Mouse (Mus musculus) lung, postnatal 4 days (tissue): ENCODE data around the gene Derl2.

Experiments used
- DNase-seq, 2 experiments: peaks; one replicate each; pipeline ENCODE4 v3.0.0; 2021

Gene Derl2

DNA sequence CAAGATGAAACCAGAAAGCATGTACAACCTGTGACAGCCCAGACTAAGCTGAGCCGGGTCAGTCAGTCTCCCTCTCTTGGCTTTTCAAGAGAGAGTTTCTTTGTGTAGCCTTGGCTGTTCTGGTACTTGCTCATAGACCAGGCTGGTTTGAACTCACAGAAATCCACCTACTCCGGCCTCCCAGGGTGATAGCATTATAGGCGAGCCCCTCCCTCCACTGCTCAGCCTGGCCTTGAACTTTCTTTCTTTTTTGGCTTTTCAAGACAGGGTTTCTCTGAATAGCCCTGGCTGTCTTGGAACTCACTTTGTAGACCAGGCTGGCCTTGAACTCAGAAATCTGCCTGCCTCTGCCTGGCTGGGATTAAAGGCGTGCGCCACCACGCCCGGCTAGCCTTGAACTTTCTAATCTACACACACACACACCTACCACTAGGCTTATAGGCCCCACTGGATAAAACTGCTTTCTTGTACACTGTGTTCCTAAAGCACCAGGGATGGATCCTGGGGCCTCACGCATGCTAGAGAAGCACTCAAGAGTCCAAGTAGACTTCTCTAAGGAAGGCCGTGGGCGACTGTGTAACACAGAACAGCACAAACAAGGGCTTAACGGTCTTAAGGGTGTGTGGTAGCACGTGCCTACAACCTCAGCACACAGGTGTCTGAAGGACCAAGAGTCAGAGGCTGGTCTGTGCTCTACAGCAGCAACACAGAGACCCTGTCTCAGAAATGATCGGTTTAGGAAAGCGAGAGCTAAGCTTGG, 38.7 kb downstream of the Derl2 start:
- no peak for DNase-seq

DNA sequence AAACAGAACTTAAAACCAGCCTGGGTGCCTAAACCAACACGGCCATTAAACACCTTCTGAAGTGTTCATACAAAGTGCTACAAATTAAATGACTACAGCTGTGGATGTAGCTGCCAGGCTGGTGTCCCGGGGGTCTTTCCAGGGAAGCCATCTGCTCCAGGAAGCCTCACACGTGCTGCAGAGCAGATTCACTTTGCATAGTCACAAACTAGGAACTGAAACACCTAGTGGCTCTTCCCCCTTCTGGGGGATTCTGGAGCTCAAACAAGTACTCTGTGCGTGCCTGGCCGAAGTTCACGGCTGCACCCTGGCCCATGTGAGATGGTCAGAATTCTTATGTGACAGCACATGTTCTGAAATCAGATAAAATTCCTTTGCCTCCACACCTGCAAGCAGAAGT, 39.4 kb downstream of the Derl2 start:
- no peak for DNase-seq

DNA sequence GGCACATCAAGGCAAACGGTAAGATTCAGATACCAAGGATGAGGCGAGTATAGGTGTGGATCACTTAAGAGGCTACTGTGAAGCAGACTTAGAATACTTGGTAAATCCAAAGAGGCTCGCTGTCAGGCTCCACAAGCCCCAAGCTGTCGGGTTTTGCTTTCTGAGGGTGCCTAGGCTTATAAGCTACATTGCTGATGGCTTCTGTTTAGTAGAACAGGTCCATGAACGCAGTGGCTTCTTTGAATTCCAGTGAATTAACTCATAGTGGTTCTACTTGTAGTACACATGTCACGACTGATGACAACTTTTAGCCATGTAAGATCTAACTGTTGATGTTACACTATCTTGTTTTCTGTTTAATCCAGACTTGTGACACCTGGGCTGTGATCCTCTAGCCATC, 42.3 kb downstream of the Derl2 start:
- no peak for DNase-seq

DNA sequence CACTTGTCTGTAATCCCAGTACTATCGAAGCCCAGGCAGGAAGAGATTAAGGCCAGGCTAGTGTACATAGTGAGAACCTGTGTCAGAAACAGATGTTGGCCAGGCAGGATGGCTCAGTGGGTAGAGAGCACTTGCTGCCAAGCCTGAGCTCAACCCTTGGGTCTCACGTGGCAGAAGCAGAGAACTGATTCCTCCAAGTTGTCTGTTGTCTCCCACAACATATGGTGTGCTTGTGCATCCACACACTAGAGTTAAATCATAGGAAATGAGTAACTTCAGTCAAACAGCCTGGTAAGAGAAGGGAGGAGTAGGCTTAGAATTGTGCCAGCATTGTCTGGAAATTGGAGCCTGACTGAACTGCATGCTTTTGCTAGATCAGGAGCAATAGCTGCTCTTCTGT, 44.4 kb downstream of the Derl2 start:
- no peak for DNase-seq

DNA sequence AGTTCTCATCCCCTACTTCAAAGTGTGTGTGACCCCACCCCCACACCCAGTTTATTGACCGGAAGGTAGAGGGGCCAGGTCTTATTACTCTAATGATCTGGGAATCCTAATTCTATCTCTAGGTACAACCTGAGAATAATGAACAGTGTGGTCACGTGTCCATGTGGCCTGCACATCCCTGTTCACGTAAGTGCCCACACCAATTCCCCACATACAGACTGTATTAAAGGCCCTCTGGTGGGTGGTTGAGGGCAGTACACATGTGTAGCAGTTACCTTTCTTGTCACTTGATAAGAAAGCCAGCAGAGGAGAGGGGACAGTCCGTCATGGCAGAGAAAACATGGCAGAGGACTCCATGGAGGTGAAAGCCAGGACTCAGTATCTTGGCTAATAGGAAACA, 45.7 kb downstream of the Derl2 start:
- no peak for DNase-seq

DNA sequence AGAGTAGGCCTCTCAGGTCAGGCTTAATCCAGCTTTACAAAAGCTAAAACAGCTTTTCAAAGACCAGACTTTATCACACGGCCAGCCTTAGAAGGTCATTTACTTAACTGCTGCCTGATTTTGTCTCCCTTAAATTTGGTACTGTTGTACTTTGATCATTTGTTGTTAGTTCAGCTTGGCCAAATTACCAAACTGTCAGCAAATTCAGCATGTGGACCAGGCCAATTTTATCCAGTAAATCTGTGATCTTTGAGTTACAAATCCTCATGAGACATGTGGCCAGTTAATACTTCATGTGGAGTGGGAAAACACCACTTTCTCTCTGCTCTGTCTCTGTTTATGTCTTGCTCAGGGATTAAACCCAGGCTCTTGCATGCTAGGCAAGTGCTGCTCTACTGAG, 47.1 kb downstream of the Derl2 start:
- no peak for DNase-seq

DNA sequence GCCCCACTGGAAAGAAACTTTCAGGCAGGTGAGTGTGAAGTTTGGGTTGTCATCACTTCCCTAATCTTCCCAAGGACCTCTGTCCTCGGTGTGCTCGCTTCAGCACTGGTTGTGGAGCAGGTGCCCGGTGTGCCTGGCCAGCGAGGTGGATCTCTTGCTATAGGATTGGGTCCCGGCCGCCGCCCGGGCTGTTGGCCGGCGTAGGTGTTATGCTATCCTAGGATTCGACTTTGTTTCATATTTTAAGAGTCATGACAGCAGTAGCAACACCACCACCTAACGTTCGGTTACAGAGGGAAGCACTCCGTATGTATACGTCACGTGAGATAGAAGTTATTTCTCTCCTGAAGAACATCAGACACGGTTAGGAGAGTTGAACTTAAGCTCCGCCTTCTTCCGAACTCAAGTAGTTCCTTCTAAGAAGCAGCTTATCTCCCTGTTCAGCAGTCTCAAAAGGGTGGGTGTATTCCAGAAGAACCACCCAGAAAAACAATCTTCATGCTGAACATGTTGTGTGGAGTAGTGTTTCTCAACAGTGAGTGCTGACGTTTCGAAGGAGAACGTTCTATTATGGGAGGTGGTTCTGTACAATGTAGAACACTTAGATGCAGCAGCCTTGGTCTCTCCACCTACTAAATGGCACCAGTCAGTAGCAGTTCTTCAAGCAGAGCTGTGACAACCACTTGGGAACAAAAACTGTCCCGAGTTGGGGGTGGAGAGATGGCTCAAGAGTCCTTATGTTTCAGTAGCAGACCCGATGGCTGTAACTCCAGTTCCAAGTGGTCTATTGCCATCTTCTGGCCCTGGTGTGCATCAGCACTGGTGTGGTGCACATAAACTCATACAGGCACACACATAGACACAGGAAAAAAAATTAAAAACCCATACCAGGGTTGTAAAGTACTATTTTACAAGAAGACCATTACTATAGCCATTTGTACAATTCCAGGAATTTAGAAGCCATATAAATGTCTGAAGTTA, 48.8 kb downstream of the Derl2 start:
- DNase-seq, result peak in 1 of 2 experiments; percentile 6

DNA sequence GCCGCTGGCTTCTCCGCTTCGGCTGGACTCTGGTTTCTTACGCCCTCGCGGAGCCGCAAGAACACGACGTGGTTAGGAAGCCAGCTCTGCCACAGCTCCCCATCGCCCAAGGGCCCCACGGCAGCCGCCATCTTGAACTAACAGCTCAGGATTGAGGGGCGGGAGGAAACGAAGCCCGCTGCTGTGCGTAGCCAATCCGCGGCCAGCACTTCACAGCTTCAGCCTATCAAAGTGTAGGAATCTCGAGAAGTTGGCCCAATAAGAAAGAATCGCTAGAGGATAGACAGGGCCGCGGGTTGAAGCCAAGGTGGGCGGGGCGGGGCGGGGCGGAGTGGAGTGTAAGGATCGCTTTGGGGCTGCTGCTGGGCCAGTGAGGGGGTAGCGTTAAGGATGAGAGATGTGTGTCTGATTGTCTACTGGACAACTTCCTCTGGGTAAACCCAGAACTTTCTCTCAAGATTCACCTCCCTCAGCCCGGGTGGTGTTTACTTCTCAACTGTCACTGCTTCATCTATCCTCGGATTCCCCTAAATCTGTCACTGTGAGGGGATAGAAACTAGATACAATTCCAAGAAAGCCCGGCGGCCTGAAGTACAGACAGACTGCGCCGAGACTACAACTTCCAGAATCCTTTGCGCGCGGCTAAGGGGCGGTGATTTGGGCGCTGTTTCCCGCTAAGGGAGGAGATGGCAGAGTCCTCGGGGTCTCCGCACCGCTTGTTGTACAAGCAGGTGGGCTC, 49.7 kb downstream of the Derl2 start, which contains the start of the genes Nup88 and Rpain:
Gene Nup88, minus strand, starts transcription at position 153 of the 739 bp plus-strand sequence.
Gene Rpain, plus strand, starts transcription at position 393 of the 739 bp plus-strand sequence.
- peak; percentile 95 to 97 for DNase-seq

DNA sequence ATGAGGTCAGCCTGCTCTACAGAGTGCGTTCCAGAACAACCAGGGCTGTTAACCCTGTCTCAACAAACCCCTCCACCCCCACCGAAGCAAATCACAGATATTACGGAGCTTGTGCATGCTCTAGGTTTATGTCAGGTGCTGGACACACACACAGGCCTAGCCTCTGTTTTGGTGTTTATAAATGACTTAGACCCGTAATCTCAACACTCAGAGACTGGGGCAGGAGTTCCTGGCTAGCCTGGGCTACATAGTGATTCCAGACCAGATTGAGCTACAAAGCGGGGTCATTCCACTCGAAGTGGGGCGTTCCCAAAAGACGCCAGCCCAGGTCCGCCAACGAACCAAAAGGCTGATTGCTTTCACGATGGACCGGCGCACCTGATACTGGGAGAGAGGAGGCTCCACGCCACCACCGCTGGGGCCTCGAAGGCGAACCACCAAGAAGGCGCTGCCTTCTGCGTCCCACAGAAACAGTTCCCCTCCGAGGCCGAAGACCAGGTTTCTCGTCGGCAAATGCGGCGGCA, 50.3 kb downstream of the Derl2 start:
- no peak for DNase-seq

DNA sequence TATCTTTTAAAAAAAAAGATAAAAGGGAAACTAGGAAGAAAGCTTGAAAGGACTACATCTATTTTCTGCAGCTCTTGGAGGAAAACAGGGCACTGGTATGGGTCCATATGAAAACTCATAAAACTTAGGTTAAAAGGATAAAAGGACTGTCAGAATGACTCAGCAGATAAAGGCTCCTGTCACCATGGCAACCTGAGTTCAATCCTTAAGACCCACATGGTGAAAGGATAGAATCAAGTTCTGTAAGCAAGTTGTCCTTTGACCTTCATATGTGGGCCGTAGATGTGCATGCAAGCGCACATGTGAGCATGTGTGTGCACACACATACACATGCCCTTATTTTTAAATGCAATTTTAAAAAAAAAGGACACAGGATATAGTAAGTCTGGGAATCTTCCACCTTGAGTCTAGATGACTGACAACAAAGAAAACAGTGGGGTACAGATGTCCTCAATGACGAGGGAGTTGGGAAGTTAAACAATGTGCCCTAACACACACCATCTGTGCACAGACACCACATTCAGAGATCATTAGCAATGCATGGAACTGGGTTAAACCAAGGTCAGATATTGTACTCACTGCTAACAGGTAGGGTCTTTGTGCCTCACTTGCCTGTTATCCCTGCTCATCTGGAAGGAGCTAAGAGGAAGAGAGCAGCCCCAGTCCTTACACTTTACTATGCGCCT, 55.3 kb downstream of the Derl2 start:
- DNase-seq, result no peak

DNA sequence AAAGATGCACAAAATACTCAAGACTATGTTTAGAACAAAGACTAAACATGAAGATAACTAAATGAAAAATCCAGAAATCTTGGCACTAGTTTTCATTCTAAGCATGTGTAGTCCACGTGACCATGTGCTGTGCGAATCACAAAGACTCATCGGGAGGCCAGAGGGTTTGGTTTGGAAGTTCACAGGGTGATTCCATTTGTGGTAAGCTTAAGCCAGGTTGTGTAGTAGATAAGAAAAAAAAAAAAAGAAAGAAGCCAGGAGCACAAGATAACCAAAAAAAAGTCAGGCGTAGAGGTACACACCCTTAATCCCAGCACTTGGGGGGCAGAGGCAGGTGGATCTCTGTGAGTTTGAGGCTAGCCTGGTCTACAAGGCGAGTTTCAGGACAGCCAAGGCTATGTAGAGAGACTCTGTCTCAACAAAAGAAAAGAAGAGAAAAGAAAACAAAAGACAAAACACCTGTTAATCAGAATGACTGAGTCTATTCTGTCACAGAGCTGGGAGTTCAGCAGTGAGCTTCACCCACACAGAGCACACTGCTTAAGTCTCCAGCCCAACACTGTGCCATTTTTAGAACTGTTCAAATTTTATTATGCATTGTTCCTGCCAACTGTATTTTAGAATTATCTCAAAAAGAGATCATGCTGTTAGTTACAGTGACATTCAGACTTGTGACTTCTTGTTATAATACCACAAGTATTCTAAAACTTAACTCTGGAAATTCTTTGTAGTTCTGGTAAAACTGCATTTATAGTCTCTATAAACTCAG, 58.7 kb downstream of the Derl2 start:
- no peak for DNase-seq
